13 mouse cellular contexts compared by ENCODE assay signal in the genomic region with DNA sequence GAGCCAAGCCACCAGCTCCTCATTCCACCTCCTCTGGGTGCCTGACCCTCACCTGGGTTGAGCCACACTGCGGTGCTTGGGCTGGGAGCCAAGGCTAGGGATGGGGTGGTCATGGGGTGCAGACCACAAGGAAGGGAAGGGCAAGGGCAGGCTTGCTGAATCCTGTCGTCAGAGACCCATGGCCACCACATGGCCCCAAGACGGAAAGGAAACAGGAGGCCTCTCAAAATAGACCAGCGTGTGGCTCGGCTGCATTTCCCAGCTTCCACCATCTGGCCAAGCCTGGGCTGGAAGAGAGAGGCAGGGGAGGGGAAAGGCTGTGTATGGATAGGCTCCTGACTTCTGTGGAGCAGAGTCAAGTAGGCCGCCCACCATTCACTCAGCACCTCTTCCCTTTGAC. TPM values are rescaled to one million over a fixed set of nuclear protein-coding genes. Genes with fewer than 3 reads are reported as not detected.
DNase-seq lines count a peak whose midpoint lies in the region; ATAC-seq and TF ChIP-seq lines count a peak whose summit lies in the region.
"Had no signal": no experiment of that assay in that cellular context is flagged by ENCODE, and none has a peak within 500 bp of the region (broad histone marks: within the 10 kb centered on the region; RNA-seq: fewer than 3 reads in every experiment).

No protein-coding gene starts in this region.

- no peaks in the 10 kb centered on the region for H3K79me2 ChIP-seq in liver, adult 2 months (ENCODE audit: control insufficient read depth, insufficient read depth, low read length)
- no peaks in the 10 kb centered on the region for H3K79me2 ChIP-seq in myocyte (ENCODE audit: control insufficient read depth, insufficient read depth)

- no peak overlapping the region for H3K9ac ChIP-seq in liver, adult 2 months (ENCODE audit: low read depth, low read length)
- H3K9ac ChIP-seq in liver, embryonic 11.5 days (ENCODE audit: low read depth, low read length), result no peak overlapping the region
- no peak overlapping the region for H3K9ac ChIP-seq in hindbrain, embryonic 14.5 days
- H3K9ac ChIP-seq: heart, embryonic 15.5 days; liver, embryonic 15.5 days had no signal

- no peaks in the 10 kb centered on the region for H3K27me3 ChIP-seq in liver, adult 2 months (ENCODE audit: control insufficient read depth, insufficient read depth, low read length)
- no peaks in the 10 kb centered on the region for H3K27me3 ChIP-seq in liver, embryonic 11.5 days (replicated peaks; ENCODE audit: control insufficient read depth, insufficient read depth, low read length)
- H3K27me3 ChIP-seq in myocyte (ENCODE audit: control insufficient read depth, insufficient read depth, insufficient read length), result no peaks in the 10 kb centered on the region
- H3K27me3 ChIP-seq in hindbrain, embryonic 14.5 days (ENCODE audit: control insufficient read depth, insufficient read depth, low read length), result no peaks in the 10 kb centered on the region; the same call in 1 of the 2 replicates
- H3K27me3 ChIP-seq: liver, embryonic 15.5 days had no signal

- WGBS in liver, adult 2 months, result 61% methylated on average over 6 of the region's 6 CpGs
- WGBS in liver, embryonic 11.5 days, result 56% methylated on average over 6 of the region's 6 CpGs
- WGBS in hindbrain, embryonic 14.5 days, result 80% methylated on average over 6 of the region's 6 CpGs

- DNase-seq in gastrocnemius, adult 2 months, result peak; percentile 65
- DNase-seq in gastrocnemius, postnatal 25 days, result no peak
- DNase-seq in liver, adult 2 months (ENCODE audit: extremely low read depth, low read depth, low spot score), result no peak
- no peak for DNase-seq in liver, embryonic 11.5 days (ENCODE audit: low spot score)
- DNase-seq in cerebellum, postnatal 14 days, result peak; percentile 25 to 39
- DNase-seq in spleen, postnatal 10 days (ENCODE audit: low spot score in 2 of 2), result no peak
- DNase-seq in hindbrain, embryonic 14.5 days (ENCODE audit: low spot score), result no peak

- H3K4me3 ChIP-seq in gastrocnemius, adult 2 months, result no peak overlapping the region
- no peak overlapping the region for H3K4me3 ChIP-seq in liver, adult 2 months (ENCODE audit: insufficient read depth, low read depth, low read length)
- no peak overlapping the region for H3K4me3 ChIP-seq in liver, embryonic 11.5 days (ENCODE audit: low read depth, low read length)
- H3K4me3 ChIP-seq in myocyte, result peak overlapping the region; percentile 2
- no peak overlapping the region for H3K4me3 ChIP-seq in hindbrain, embryonic 14.5 days (replicated peaks; ENCODE audit: low read length)
- H3K4me3 ChIP-seq: heart, embryonic 15.5 days; liver, embryonic 15.5 days had no signal

- no peaks in the 10 kb centered on the region for H3K36me3 ChIP-seq in liver, adult 2 months (ENCODE audit: control insufficient read depth, insufficient read depth, low read length)
- H3K36me3 ChIP-seq in liver, embryonic 11.5 days (ENCODE audit: control insufficient read depth, insufficient read depth, low read length), result no peaks in the 10 kb centered on the region
- H3K36me3 ChIP-seq in myocyte (ENCODE audit: control insufficient read depth, insufficient read depth), result no peaks in the 10 kb centered on the region
- H3K36me3 ChIP-seq in hindbrain, embryonic 14.5 days (replicated peaks; ENCODE audit: control insufficient read depth, insufficient read depth), result no peaks in the 10 kb centered on the region
- H3K36me3 ChIP-seq: heart, embryonic 15.5 days; liver, embryonic 15.5 days had no signal

- TF ChIP-seq CTCF in gastrocnemius, adult 2 months (IDR thresholded peaks at IDR 0.05), result no peak
- no peak for TF ChIP-seq CTCF in liver, adult 2 months (IDR thresholded peaks at IDR 0.05; ENCODE audit: low read depth, low read length)

- H3K4me1 ChIP-seq in liver, adult 2 months (ENCODE audit: control insufficient read depth, insufficient read depth, low read length), result no peaks in the 10 kb centered on the region
- H3K4me1 ChIP-seq in liver, embryonic 11.5 days (replicated peaks; ENCODE audit: control insufficient read depth, insufficient read depth, low read length), result no peaks in the 10 kb centered on the region
- peaks cover 18% of the 10 kb centered on the region for H3K4me1 ChIP-seq in hindbrain, embryonic 14.5 days (replicated peaks; ENCODE audit: control insufficient read depth, insufficient read depth, low read length)
- H3K4me1 ChIP-seq: liver, embryonic 15.5 days had no signal

- H3K27ac ChIP-seq in gastrocnemius, adult 2 months, result peak overlapping the region; percentile 89
- H3K27ac ChIP-seq in liver, adult 2 months (replicated peaks; ENCODE audit: insufficient read depth, low read depth, low read length), result peak overlapping the region; percentile 4; the same call in 1 of the 2 replicates
- H3K27ac ChIP-seq in liver, embryonic 11.5 days (ENCODE audit: low read depth, low read length), result no peak overlapping the region
- H3K27ac ChIP-seq in hindbrain, embryonic 14.5 days, result no peak overlapping the region
- H3K27ac ChIP-seq: heart, embryonic 15.5 days; liver, embryonic 15.5 days had no signal

- no peak for TF ChIP-seq POLR2A in liver, adult 2 months (IDR thresholded peaks at IDR 0.05; ENCODE audit: extremely low read depth, insufficient read depth, low read length)
- TF ChIP-seq POLR2A in myocyte (IDR thresholded peaks at IDR 0.05; ENCODE audit: insufficient read length, low read depth), result no peak

- no peak overlapping the region for H3ac ChIP-seq in myocyte (ENCODE audit: control insufficient read depth, insufficient read length)

- H3K4me2 ChIP-seq in liver, embryonic 11.5 days, result no peak overlapping the region
- H3K4me2 ChIP-seq in myocyte (ENCODE audit: low read depth), result peak overlapping the region; percentile 62
- H3K4me2 ChIP-seq in hindbrain, embryonic 14.5 days (replicated peaks), result no peak overlapping the region
- H3K4me2 ChIP-seq: heart, embryonic 15.5 days; liver, embryonic 15.5 days had no signal

- ATAC-seq in liver, embryonic 11.5 days (replicated peaks; ENCODE audit: low FRiP score), result no peak
- no peak for ATAC-seq in hindbrain, embryonic 14.5 days (ENCODE audit: low FRiP score)
- ATAC-seq: activated CD4-positive, CD25-positive, alpha-beta regulatory T cell, adult 4 months had no signal

- intact Hi-C loops in gastrocnemius, adult 2 months (cut with DNase I), result no loop called here

- no peaks in the 10 kb centered on the region for H3K9me3 ChIP-seq in liver, embryonic 11.5 days (ENCODE audit: control insufficient read depth, low read length)
- no peaks in the 10 kb centered on the region for H3K9me3 ChIP-seq in hindbrain, embryonic 14.5 days (ENCODE audit: control insufficient read depth, low read length)
- H3K9me3 ChIP-seq: heart, embryonic 15.5 days; liver, embryonic 15.5 days had no signal

TF ChIP-seq in myocyte, 11 proteins besides CTCF, POLR2A, EP300 and RAD21:
- TF ChIP-seq MYOG (IDR thresholded peaks at IDR 0.05; ENCODE audit: control insufficient read depth in 1 of 3, insufficient read depth in 1 of 3, insufficient read length in 2 of 3, low read depth in 2 of 3) (peak in 2 of 3 experiments; percentile 7 to 20), TCF12 (IDR thresholded peaks at IDR 0.05; ENCODE audit: insufficient read depth, poor library complexity, severe bottlenecking) (no peak), TCF3 (IDR thresholded peaks at IDR 0.05; ENCODE audit: insufficient read length, low read depth) (no peak)

RNA-seq across cellular contexts. Expression of gene Accsl, which starts 34.5 kb away (rescaled TPM):
- not detected for total RNA-seq in gastrocnemius, adult 2 months (2021)
- total RNA-seq in gastrocnemius, postnatal 25 days (2021), result not detected
- not detected in 2 replicates for total RNA-seq in liver, adult 2 months (2014; rRNA removed)
- not detected in 2 replicates for polyA plus RNA-seq in liver, adult 2 months (2012; rRNA removed)
- not detected in 2 replicates for polyA plus RNA-seq in liver, embryonic 11.5 days (2014; fragmentation: Nextera tagmentation; extraction: Ambion mirVana)
- 0.06 TPM for polyA plus RNA-seq in myocyte (2012; fragmentation: generic; extraction: Trizol)
- 0.08 and 0.38 TPM in 2 replicates for polyA plus RNA-seq in hindbrain, embryonic 14.5 days (2014; fragmentation: Nextera tagmentation; extraction: Ambion mirVana)
- total RNA-seq: midbrain, postnatal 0 days had no signal
- polyA plus RNA-seq: activated CD4-positive, CD25-positive, alpha-beta regulatory T cell, adult 4 months; heart, embryonic 15.5 days; liver, embryonic 15.5 days had no signal

RNA-seq across cellular contexts. Expression of gene Gm13889, which starts 53.6 kb away (rescaled TPM):
- 1 to 10 TPM; 4.1 to 6.1 TPM for total RNA-seq in gastrocnemius, adult 2 months (2021)
- 1 to 10 TPM; 8.3 to 8.8 TPM for total RNA-seq in gastrocnemius, postnatal 25 days (2021)
- 0.46 and 0.94 TPM in 2 replicates for total RNA-seq in liver, adult 2 months (2014; rRNA removed)
- 3.5 and 4.3 TPM in 2 replicates for polyA plus RNA-seq in liver, adult 2 months (2012; rRNA removed)
- 2.3 and 3.3 TPM in 2 replicates for polyA plus RNA-seq in liver, embryonic 11.5 days (2014; fragmentation: Nextera tagmentation; extraction: Ambion mirVana)
- polyA plus RNA-seq in myocyte (2012; fragmentation: generic; extraction: Trizol), result 6.1 TPM
- 11.5 and 13.4 TPM in 2 replicates for polyA plus RNA-seq in hindbrain, embryonic 14.5 days (2014; fragmentation: Nextera tagmentation; extraction: Ambion mirVana)
- total RNA-seq: CH12.LX had no signal
- polyA plus RNA-seq: activated CD4-positive, CD25-positive, alpha-beta regulatory T cell, adult 4 months had no signal

RNA-seq across cellular contexts. Expression of gene Accs, which starts 53.7 kb away (rescaled TPM):
- total RNA-seq in gastrocnemius, adult 2 months (2021), result 1 to 10 TPM; 1.7 to 2.2 TPM
- total RNA-seq in gastrocnemius, postnatal 25 days (2021), result 1 to 10 TPM; 2.3 to 4.1 TPM
- total RNA-seq in liver, adult 2 months (2014; rRNA removed), result 3.4 and 4.1 TPM in 2 replicates
- 4.0 and 7.2 TPM in 2 replicates for polyA plus RNA-seq in liver, adult 2 months (2012; rRNA removed)
- polyA plus RNA-seq in liver, embryonic 11.5 days (2014; fragmentation: Nextera tagmentation; extraction: Ambion mirVana), result 3.3 and 4.8 TPM in 2 replicates
- 4.2 TPM for polyA plus RNA-seq in myocyte (2012; fragmentation: generic; extraction: Trizol)
- 4.8 and 6.7 TPM in 2 replicates for polyA plus RNA-seq in hindbrain, embryonic 14.5 days (2014; fragmentation: Nextera tagmentation; extraction: Ambion mirVana)

Comparison
In these comparisons a context has a peak if more than half of its experiments do, and no peak if none do; other contexts are left out.
1. DNase-seq: peak in gastrocnemius, adult 2 months (single experiment) and cerebellum, postnatal 14 days (2 of 2); none in gastrocnemius, postnatal 25 days (single experiment), liver, adult 2 months (single experiment), liver, embryonic 11.5 days (single experiment), spleen, postnatal 10 days (0 of 2) and hindbrain, embryonic 14.5 days (single experiment).
2. H3K27ac ChIP-seq: peak in gastrocnemius, adult 2 months (single experiment) and liver, adult 2 months (single experiment); none in liver, embryonic 11.5 days (single experiment) and hindbrain, embryonic 14.5 days (single experiment).